Mouse (Mus musculus) T-helper 1 cell (primary cell): Measurements from ENCODE around the gene Zc3h12d.

ENCODE experiments used
- in situ Hi-C: fragments of 300-600 bp; cut with MboI, MseI; formaldehyde crosslinking; loops from one replicate; pipeline ENCODE4 v1.15.1; 2025; ENCODE audit warnings: high pct_unique_total_duplicates

Zc3h12d gene

DNA sequence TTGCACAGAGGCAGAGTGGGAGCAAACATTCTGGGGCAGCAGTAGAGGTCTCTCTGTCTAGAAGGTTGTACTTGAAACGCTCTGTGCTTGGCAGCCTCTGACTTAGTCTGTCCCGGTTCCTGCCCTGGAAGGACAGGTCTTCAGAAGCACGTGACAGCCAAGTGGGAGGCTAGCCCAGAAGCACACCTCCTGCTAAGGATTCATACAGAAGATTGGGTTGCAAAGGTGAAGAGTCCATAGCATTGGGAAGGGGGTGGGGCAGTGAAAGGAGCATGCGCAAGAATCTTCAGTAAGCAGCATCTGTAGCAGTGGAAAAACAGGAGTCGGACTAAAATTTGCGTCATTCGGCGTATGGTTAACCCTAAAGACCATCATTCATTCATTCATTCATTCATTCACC is 5.8 kb downstream of the Zc3h12d start:
- in situ Hi-C loops: loop anchor here (25.0 kb wide), 1 partner anchor 674 kb away; the partner anchor contains the start of gene Ust

DNA sequence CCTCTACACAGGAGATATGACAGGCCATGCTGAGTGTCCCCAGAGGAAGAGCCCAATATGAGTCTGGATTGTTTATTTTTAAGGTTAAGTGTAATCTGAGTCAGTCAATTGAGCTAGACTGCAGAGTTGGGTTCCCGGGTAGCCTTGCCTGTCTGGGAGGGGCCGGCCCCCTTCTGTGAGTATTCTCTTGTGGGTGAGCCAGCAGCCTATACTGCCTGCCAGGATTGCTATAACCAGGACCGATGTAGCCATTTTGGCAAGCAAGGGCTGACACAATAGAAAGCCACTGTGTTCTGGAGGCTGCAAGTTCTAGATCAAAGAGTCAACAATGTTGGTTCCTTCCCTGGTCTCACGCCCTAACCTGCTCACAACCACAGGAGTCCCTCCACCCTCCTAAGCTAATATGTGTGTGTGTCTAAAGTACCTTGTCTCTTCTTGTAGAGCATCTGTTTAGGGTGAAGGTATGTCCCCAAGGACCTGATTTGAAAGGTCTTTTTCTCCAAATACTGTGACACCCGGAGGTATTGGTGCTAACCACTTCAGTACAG is 6.7 kb downstream of the Zc3h12d start:
- in situ Hi-C loops: loop anchor here (25.0 kb wide), 1 partner anchor 673 kb away; the partner anchor contains the start of gene Ust

DNA sequence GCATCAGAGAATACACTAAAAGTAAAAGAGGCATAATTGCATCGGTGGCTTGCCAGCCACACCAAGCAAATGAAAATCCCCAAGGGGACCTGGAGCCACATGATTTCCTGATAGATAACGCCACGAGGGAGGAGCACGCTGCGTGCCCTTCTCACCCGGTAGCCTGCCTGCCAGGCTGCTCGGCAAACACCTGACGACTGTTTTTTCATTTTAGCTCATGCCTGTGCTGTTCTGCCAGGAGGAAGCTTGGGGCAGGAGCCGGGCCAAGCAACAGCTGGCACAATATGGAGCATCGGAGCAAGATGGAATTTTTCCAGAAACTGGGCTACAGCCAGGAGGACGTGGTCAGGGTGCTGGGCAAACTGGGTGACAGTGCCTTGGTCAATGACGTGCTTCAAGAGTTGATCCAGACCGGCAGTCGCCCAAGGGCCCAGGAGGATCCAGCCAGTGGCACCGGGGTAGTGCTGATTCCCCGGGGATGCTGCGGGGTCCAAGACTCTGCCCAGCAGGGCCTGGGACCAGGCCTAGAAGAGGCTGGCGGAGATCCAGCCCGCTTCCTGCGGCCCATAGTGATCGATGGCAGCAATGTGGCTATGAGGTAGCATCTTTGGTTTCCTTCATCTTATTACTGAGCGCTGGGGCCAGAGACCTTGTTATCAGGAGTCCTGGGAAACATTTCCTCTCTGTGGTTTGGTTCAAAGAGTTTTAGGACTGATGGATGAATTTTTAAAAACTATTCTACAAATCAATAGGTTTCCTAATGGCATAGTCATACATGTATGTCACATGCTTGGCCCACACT is 7.5 kb downstream of the Zc3h12d start:
- in situ Hi-C loops: loop anchor here (10.0 to 25.0 kb wide), 2 partner anchors 365 to 673 kb away; partner anchors contain the start of genes Ulbp1 and Ust

DNA sequence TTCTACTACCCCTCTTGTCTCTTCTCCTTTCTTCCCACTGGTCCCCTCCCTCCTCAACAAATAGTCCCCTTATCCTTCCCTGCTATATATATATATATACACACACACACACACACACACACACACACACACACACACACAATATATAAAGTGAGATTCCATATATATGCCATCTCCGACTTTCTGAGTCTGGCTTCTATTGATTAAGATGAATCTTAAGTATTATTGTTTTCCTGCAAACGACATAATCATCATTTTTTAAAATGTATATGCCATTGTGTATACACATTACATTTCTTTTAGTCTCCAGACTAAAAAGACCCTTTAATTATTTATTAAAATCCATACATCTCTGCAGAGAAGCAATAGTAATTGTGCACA is 8.1 kb downstream of the Zc3h12d start:
- in situ Hi-C loops: loop anchor here (10.0 to 25.0 kb wide), 2 partner anchors 366 to 672 kb away; partner anchors contain the start of genes Ulbp1 and Ust

DNA sequence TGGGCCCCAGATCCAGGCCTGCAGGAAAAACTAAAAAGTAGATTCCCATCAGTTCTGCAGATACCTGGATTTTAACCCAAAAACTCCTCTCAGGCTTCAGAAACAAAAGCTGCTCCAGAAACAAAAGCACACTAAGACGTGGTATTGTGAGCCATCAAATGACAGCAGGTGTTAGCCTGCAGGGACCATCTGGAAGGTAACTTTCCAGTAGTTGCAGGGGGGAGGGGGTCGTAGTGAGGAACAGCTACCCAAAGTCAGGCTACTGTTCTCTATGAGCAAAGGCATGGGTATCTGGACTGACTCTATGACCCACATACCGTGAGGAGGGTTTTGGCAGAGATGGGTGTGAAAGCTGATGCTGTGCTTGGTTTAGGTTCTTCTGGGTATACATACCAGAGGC is 8.5 kb downstream of the Zc3h12d start:
- in situ Hi-C loops: loop anchor here (10.0 to 25.0 kb wide), 2 partner anchors 366 to 672 kb away; partner anchors contain the start of genes Ulbp1 and Ust

DNA sequence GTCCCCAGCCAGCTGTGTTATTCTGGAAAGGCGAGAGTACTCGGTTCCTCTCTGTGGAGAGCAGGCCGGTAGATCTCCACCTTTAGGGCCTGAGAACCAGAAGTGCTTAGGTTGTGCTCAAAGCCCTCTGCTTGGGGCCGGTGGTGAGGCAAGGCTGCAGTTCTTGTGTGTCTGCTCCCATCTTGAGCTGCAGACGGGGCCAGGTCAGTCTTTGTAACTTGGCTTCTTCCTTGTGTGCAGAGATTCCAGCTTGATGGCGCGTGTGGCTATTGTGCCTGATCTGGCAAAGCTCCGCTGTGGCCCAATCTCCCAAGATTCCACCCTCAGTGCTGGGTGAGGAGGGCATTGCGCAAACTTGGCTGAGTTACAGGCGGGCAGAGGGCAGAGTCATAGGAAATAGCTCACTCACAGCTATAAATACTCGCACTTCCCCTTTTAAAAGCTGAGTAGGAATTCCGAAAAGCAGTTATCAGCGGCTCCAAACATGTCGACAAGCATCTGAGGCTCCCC is 9.4 kb downstream of the Zc3h12d start:
- in situ Hi-C loops: loop anchor here (10.0 to 25.0 kb wide), 2 partner anchors 367 to 671 kb away; partner anchors contain the start of genes Ulbp1 and Ust

DNA sequence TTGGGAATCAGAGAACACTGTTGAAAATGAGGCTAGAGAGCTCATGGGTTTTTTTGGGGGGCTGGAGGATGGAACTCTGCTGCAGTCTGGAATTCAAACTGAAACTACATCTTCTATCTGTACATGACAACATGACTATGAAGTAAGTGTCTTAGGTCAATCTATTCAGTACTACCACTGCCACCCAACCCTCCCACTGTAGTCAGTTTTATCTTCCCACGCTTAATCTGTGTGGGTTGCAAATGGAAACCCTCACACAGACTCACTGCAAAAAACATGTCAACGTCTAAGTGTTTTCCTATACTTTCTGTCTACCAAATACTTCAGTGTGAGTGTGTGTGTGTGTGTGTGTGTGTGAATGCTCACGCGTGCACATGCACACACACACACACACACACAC is 10.9 kb downstream of the Zc3h12d start:
- in situ Hi-C loops: loop anchor here (10.0 to 25.0 kb wide), 2 partner anchors 368 to 669 kb away; partner anchors contain the start of genes Ulbp1 and Ust

DNA sequence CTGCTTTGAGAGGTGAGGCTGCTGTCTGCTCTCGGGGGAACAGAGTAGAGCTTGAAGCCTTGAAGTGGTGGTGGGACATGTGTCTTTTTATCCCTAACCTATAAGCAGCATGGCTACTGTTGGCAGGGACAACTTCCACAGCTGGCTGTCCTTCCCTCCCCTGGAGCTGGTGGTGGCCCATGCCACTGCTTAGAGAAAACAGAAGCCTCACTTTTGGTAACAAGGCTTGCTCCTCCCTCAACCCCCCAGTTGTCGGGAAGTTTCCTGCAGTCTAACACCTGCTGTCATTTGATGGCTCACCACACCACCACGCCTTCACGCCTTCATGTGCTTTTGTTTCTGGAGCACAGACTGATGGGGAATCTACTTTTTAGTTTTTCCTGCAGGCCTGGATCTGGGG is 11.9 kb downstream of the Zc3h12d start:
- in situ Hi-C loops: loop anchor here (10.0 to 25.0 kb wide), 2 partner anchors 369 to 668 kb away; partner anchors contain the start of genes Ulbp1 and Ust

DNA sequence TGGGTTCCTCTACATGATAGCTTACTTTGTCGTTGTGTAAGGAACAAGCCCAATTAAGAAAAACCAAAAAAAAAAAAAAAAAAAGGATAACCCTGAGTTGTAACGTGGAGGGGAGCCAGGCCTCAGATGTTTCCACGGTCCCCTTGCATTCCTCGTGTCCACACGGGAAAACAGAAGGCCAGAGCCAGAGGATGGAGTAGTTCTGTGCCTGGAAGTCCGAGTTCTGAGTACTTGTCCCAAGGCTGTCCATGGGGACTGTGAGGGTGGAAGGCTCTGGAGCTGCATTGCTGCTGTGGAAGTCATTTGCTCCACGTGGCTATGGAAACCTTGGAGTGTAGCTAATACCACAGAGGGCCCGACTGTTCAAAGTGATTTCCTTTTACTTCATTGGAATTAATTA is 12.9 kb downstream of the Zc3h12d start:
- in situ Hi-C loops: loop anchor here (5.0 to 25.0 kb wide), 3 partner anchors 33 to 667 kb away; partner anchors contain the start of genes Ulbp1 and Ust

DNA sequence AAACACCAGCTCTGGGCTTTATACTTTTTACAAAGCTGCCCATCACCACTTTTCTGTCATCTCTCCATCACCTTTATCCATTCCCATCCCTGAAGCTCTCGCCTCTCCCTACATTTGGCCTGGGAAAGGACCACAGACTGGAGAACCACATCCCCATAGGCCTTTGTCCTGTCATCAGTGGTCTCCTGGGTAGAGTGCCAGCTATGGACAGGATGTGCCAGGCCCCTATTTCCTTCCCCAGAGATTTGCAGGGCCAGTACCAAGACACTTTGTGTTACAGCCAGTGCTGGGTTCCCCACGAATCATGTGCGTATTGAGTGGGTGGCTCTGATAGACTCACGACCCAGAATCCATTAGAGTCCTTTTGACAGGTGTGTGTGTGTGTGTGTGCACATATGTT is 13.7 kb downstream of the Zc3h12d start:
- in situ Hi-C loops: loop anchor here (5.0 to 25.0 kb wide), 3 partner anchors 34 to 666 kb away; partner anchors contain the start of genes Ulbp1 and Ust

DNA sequence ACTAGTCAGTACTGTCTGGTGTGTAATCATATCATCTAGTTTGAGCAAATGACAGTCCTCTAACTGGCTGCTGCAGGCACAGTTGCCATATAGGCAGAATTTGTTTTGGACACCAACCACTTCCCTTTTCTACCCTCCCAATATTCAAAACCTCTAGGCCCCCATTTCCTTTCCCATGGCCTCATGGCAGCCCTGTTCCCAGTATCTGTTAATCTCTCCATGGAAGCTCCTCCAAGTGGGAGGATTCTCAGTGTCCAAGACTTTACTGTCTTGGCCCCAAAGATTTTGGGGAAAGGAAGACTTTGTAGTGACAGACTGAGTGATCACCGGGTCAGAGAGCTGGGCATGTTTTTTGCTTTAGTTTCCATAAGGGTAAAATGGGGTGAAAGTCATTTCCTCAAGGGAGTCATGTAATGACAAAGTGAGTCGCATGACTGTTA is 14.9 kb downstream of the Zc3h12d start:
- in situ Hi-C loops: loop anchor here (5.0 to 25.0 kb wide), 3 partner anchors 35 to 665 kb away; partner anchors contain the start of genes Ulbp1 and Ust

DNA sequence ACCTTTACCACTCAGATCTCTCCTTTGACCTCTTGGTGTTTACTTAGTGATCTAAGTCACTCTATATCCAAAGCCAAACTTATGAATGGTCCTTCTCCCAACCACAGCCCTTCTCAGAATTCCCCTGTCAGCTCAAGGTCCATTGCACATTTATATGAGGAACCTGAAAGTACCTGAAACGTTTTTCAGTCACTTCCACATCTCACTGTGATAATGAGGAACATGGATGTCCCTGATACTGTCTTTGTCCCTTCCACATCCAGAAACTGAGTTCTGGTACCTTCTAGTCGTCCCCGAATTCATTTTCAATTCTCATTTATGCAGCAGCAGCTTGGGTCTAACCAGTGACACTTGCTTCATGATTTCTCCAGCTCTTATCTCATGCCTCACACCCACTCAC is 19.6 kb downstream of the Zc3h12d start:
- in situ Hi-C loops: no loop called here

DNA sequence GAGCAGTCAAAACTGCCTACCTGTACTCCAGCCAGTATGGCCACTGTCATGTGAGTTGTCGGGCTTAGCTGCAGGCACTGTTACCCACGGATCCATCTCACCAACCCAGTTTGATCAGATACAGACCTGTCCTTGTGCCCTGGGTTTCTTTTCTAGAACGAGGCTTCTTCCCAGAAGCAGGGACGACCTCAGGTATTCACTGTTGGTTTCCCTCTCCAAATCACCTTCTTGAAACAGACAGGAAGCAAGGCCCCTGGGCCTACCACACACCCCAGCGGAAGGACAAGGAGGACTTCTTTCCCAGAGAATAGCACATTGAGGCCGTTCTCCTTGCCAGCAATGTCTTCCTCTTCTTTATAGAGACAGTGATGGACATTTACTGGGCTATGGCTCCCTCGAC is 28.2 kb downstream of the Zc3h12d start:
- in situ Hi-C loops: no loop called here

DNA sequence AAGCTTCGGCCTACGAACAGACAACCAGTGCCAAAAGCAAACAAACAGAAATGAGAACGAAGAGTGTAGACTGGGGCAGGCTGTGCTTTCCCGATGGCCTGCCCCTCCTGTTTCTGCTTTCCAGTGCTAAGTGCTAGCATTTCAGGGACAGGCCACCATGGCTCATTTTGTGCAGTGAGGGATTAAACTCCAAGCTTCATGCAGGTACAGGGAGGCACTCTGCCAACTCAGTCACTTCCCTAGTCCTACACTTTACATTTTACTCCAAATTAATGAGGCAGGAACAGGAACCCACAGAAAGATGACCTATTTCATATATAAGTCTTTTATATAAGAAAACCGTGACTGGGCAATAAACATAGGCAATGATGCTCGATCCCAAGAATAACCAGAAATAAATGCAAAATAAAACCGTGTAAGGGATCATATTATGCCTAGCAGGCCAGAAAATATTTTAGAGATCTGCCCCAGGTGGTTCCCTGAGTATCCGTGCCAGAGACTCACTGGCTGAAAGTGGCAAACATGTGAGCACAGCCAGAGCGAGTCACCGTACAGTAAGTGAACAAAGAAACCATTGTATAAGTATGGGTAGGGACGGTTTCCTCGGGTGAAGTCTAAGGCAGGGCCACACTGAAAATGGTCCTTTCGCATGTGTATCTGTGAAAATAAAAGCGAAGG is 29.1 kb downstream of the Zc3h12d start:
- in situ Hi-C loops: no loop called here

DNA sequence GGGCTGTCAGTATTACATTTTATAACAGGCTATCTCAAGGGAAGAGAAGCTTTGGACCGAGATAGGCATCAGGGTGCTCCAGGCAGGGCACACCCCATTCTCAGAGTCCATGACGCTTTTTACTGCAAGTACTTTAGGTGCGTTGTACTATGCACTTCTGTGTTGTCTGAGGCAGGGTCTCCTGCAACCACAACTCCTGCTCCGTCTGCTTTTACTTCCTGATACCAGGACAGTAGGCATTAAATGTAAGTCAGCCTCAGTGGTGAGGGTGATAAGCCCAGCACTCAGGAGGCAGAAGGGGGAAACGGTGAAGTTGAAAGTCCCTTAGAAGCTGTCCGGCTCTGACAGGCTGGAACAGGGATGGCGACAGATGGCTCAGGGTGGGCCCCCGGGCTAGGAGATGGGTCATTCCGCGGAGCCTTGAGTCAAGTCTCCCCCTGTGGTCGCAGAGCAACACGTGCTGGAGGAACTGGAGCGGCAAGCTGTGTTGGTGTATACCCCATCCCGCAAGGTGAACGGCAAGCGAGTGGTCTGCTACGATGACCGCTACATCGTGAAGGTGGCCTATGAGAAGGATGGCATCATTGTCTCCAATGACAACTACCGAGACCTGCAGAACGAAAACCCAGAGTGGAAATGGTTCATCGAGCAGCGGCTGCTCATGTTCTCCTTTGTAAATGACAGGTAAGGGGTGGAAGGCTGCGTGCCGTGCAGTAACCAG is 29.8 kb downstream of the Zc3h12d start:
- in situ Hi-C loops: no loop called here

DNA sequence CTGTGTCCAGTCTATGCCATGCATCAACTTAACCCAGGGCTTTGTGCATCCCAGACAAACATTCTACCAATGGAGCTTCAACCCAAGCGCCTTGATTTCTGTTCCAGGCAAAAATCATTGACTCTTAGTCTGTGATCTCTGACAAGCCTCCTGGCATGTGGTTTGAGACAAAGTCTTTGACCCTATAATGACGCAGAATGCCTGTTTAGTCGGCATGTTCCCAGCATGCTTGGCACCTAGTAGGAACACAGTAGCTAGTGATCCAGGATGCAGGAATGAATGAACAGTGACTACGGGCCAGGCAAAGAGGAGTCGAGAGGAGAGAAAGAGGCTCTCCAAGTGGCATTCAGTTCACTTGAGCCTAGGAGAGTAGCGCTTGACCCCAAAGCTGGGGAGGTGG is 31.1 kb downstream of the Zc3h12d start:
- in situ Hi-C loops: no loop called here

DNA sequence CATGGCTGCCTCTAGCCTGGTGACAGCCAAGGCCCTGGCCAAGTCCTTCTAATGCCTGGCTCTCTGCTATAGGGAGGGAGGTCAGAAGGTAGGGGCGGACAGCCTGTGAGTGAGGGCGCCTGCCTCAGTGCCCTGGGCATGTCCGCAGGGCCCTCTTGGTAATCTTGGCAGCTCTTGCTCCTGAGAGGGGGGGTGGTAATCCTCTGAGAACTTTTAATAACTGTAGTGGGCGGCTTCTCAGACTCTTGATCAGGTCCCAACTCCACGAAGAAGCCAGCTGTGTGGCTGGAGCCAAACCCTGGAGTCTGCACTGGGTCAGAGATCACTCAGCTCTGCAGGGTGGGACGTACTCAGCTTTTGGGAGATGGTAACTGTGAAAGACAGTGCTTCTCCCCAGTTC is 31.9 kb downstream of the Zc3h12d start:
- in situ Hi-C loops: no loop called here

DNA sequence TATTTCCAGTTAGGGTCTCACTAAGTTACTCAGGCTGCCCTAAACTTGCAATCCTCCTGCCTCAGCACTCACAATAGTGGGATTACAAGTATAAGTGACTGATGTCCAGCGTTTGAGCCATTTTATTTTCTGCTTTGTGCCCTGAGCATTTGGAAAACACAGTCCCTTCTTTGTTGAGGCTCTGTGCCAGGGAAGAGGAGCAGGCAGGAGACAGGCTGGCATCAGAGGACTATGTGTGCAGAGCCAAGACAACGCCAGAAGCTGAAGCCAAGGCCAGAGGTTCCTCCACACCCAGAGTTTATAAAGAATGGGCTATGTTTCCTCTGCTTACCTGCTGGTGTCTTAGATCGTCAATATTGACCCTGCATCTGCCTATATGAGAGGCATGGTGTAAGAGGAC is 32.5 kb downstream of the Zc3h12d start:
- in situ Hi-C loops: no loop called here

DNA sequence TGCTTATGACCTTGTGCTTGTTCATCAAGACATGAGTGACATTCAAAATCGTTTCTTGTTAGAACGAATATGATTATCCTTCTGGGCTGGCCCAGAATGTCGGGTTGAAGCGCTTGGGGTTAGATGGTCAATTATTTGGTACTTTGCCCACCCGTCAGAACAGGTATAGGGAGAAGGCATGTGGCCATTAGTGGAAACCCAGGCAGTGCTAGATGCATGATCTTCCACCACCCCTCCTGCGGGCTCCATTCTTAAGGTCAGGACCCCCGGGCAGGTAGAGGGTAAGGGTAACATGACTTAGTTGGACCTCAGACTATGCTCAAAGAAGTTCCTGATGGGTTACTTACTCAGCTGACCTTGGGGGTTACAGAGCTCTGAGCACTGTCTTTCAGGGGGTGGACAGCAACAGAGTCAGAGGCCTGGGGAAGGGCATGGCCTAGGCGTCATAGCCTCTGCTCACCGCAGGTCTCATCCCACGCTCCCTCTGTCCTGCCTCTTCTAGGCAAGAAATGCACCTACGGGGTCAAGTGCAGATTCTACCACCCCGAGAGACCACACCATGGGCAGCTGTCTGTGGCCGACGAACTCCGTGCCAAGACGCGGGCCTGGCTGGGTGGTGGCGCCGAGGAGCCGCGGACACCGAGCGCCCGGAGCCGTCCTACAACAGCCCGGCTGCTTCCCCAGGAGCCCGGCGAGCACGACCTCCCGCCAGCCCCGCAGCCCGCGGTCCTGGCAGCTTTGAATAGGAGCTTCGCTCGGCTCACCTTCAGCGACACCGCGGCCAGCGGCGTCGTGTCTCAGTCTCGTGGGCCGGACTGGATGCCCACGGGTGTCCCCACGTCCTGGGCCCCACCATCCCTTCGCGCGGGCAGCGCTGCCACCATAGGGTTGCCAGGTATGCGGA is 34.7 kb downstream of the Zc3h12d start:
- in situ Hi-C loops: no loop called here

DNA sequence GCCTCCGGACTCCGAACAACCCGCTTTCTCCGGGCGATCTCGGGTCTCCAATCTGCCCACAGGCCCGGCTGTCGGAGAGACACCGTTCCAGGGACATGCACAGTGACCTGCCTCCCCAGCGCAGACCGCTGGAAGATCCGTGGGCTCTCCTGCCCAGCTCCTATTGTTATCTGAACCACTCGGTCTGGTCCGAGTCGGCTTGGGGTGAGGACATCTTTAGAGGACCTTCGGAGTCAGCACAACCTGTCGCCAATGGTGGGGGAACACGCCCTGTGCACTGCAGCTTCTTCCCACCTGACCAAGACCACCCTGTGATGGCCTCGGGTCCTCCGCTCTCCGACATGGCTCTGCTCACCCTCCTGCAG is 35.4 kb downstream of the Zc3h12d start:
- in situ Hi-C loops: no loop called here
